Mouse (Mus musculus) left cerebral cortex, adult 8-10 months (tissue): ENCODE data around the gene Crebrf. TPM values are rescaled to one million over a fixed set of nuclear protein-coding genes. Genes with fewer than 3 reads are reported as not detected.

Experiments
- DNase-seq, 2 experiments: peaks; one replicate each; pipeline ENCODE4 v3.0.0; 2022; ENCODE audit warnings: low spot score in 2 of 2
- total RNA-seq, 4 experiments: library from RNA; stranded (reverse); gene quantifications; 2 replicates each; pipeline ENCODE4 v1.2.4; 2022

Gene Crebrf
- total RNA-seq, 4 experiments from 2014 or later = 167 to 219 (median 192) TPM

DNA sequence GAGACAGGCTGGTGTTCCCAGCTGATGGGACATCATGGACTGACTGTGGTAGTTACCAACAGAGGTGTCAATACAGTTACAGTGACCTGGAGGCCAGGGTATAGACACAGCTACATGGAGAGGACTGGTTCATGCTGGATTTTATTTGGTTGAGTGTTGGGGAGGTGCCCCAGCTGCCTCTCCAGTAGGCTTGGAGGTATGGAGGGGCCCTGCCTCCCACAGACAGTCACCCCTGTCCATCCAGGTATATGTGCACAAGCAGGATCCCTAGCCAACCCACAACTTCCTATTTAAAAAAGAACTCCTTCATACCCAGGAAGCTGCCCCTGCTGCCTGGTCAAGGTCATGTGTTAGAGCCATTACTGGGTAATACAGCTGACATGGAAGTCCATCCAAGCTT, 102.3 kb downstream of the Crebrf start:
- no peak for DNase-seq

DNA sequence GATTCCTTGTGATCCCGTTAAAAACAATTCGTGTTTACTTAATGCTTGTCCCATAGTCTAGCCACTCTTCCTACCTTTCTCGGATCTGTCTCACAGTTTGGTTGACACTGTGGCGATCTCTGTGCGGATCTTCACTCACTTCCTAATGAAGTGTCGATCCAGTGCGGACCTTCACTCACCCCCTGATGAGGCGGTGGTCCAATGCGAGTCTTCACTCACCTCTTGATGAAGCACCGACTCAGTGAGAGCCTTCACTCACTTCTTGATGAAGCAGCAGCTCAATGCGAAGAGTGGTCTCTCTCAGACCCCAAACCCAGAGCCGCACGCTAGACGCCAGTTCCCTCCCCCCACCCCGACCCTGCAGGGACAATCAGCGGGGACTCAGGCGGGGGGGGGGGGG, 110.7 kb downstream of the Crebrf start:
- no peak for DNase-seq

Other genes starting within 250 kb of the Crebrf start
- gene Ergic1, start 154.2 kb upstream of the Crebrf start, total RNA-seq = 100 to 1,000 TPM; 131 to 191 (median 161) TPM
- 10 to 100 TPM; 21.6 to 50.5 (median 28.7) TPM for gene Dusp1, start 153.5 kb upstream of the Crebrf start, total RNA-seq
- 10 to 100 TPM; 34.5 to 46.9 (median 43.4) TPM for gene Atp6v0e, start 52.4 kb upstream of the Crebrf start, total RNA-seq
- 10 to 100 TPM; 31.9 to 35.4 (median 33.2) TPM for gene Bnip1, start 65.4 kb downstream of the Crebrf start, total RNA-seq
- gene Nkx2-5, start 129.4 kb downstream of the Crebrf start, total RNA-seq = not detected
- 1 to 10 TPM; 2.8 to 4.9 (median 3.5) TPM for gene Kifc5b, start 201.4 kb downstream of the Crebrf start, total RNA-seq
- gene Phf1, start 217.4 kb downstream of the Crebrf start, total RNA-seq = 10 to 100 TPM; 37.2 to 42.2 (median 38.0) TPM
- 100 to 1,000 TPM in 2 of 4 experiments, 10 to 100 TPM in 2; 86.5 to 102 (median 97.7) TPM for gene Cuta, start 223.9 kb downstream of the Crebrf start, total RNA-seq
- 100 to 1,000 TPM; 329 to 367 (median 348) TPM for gene Syngap1, start 225.6 kb downstream of the Crebrf start, total RNA-seq